Mouse (Mus musculus) CH12.LX (cell line): ENCODE data around the gene Ankrd12. TPM values are rescaled to one million over a fixed set of nuclear protein-coding genes. Genes with fewer than 3 reads are reported as not detected.

Experiments used
- polyA plus RNA-seq: library from polyadenylated mRNA; unstranded; fragments of >175 nt; gene quantifications from 2 replicates; pipeline ENCODE4 v1.2.1, GENCODE M21; 2012; ENCODE audit warnings: low read depth; ENCODE audit not compliant: insufficient read length
- total RNA-seq, 2 experiments: library from RNA; depleted of rRNA; stranded (reverse); fragments of 300-350 nt in 1 of 2; fragments of >200 nt in 1 of 2; gene quantifications; 2 replicates each; pipeline ENCODE4 v1.2.3; 2012 to 2014

The Ankrd12 gene
- total and polyA plus RNA-seq, 3 experiments: 1.6 to 5.6 (median 1.7) TPM

Other genes starting within 250 kb of the Ankrd12 start
- gene Ralbp1, start 191.3 kb downstream of the Ankrd12 start, total RNA-seq (2012; rRNA removed): 22.8 and 26.5 TPM in 2 replicates
- 27.2 and 28.1 TPM in 2 replicates for gene Ralbp1, start 191.3 kb downstream of the Ankrd12 start, total RNA-seq (2014; rRNA removed)
- gene Ralbp1, start 191.3 kb downstream of the Ankrd12 start, polyA plus RNA-seq: 25.3 and 25.9 TPM in 2 replicates
- 17.4 and 18.2 TPM in 2 replicates for gene Twsg1, start 125.9 kb downstream of the Ankrd12 start, total RNA-seq (2012; rRNA removed)
- 12.0 and 12.6 TPM in 2 replicates for gene Twsg1, start 125.9 kb downstream of the Ankrd12 start, total RNA-seq (2014; rRNA removed)
- 12.5 and 13.4 TPM in 2 replicates for gene Twsg1, start 125.9 kb downstream of the Ankrd12 start, polyA plus RNA-seq
- gene Ndufv2, start 24.5 kb upstream of the Ankrd12 start, total RNA-seq (2012; rRNA removed): 108 and 122 TPM in 2 replicates
- 260 and 300 TPM in 2 replicates for gene Ndufv2, start 24.5 kb upstream of the Ankrd12 start, total RNA-seq (2014; rRNA removed)
- gene Ndufv2, start 24.5 kb upstream of the Ankrd12 start, polyA plus RNA-seq: 200 and 201 TPM in 2 replicates
- 18.3 and 20.3 TPM in 2 replicates for gene Washc1, start 34.5 kb upstream of the Ankrd12 start, total RNA-seq (2012; rRNA removed)
- gene Washc1, start 34.5 kb upstream of the Ankrd12 start, total RNA-seq (2014; rRNA removed): 16.4 and 16.5 TPM in 2 replicates
- gene Washc1, start 34.5 kb upstream of the Ankrd12 start, polyA plus RNA-seq: 27.4 and 27.8 TPM in 2 replicates
- gene Ddx11, start 46.4 kb upstream of the Ankrd12 start, total RNA-seq (2012; rRNA removed): 17.8 and 22.7 TPM in 2 replicates
- 11.8 and 12.7 TPM in 2 replicates for gene Ddx11, start 46.4 kb upstream of the Ankrd12 start, total RNA-seq (2014; rRNA removed)
- gene Ddx11, start 46.4 kb upstream of the Ankrd12 start, polyA plus RNA-seq: 21.5 and 22.6 TPM in 2 replicates